Mouse (Mus musculus): ENCODE data around the gene Foxj2.

The Foxj2 gene

DNA sequence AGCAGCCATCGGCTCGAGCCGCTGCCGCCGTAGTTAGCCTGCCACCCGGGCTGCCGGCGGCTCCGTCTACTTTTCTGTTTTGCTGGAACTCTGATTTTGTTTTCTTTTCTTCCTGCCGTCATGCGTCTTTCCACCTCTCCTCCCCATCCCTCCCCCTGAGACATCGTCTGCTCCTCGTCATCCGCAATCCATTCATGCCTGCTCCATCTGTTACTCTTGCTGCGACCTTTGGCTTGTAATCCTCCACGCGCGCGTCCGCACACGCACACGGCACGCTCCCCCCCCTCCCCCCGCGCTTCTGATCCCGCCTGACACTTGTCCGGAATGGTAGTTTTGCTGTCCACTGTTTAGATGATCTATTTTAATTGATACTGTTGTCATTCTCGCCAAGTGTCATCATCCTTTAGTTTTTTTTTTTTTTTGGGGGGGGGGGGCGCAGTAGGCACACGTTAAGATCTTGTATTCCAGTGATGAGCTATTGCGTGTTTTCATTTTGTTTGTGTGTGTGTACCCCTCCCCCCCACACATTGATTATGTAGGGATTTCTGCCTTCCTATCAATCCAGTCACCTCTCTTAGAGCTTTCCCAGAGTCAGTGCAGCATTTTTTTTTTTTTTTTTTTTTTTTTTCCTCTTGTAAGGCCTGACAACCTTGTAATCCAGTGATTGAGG is 55.1 kb downstream of the Foxj2 start:
- DNase-seq, result peak; percentile 35 to 53

DNA sequence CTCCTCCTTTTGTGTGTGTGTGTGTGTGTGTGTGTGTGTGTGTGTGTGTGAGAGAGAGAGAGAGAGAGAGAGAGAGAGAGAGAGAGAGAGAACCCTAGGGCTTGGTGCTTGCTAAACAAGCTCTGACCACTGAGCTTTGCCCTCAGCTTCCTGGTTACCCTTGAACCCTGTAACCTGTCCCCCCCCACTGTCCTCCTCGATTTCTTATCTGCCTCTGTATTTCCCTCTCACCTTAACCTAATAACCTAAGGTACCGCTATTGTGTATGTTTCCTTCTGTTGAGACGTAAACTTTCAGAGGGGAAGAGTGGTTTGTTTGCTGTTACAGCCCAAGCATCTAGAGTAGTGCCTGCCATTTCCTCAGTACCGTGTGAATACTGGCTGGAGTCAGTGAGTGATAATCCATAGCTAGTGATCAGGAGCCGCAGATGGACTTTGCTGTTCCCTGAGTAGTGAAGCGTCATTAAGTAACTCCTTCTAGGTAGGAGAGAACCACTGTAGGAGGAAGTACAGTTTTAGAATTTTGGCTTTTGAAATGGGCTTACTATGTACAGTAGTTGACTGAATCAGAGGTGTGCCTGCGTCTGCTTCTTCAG is 59.5 kb downstream of the Foxj2 start:
- DNase-seq, result no peak

DNA sequence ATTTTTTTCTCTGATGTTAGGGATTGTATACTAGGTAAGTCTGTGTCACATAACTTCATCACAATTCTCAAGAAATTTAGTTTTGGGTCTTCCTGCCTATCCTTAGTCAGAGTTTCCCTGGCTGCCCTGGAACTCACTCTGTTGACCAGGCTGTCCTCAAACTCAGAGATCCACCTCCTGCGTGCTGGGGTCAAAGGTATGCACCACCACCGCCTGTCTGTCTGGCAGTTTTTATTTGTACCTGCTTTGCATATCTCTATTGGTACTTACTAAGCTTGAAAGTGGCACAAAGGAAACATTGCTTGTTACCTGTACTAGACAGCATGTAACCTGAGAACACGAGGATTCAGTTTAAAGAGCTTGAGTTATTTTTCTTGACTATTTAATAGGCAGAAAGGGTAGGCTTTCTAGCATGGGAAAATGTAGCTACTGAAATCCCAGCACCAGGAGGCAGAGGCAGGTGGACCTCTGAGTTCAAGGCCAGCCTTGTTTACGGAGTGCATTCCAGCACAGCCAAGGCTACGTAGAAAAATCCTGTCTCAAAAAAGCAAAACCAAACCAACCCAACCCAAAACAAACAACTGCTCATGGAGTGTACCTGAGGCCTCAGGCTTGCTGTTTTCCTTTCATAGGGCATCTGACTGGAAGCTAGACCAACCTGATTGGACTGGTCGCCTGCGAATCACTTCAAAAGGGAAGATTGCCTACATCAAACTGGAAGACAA is 60.2 kb downstream of the Foxj2 start:
- DNase-seq, result peak; percentile 58 to 62

DNA sequence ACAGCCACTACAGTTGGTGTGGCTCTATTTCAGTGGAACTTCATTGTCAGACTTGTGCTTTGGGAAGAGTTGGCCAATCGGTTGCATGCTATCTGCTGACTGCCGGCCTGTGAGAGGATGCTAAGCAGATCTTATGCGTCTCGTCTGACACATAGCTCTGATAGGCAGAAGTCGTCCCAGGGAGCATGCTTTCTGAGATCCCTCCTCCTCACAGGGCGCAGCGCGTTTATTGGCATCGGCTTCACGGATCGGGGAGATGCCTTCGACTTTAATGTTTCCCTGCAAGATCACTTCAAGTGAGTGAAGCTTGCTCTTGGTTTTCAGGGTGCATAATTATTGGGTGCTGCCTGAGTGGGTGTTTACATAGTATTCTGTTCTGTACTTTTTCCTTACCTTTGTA is 61.6 kb downstream of the Foxj2 start:
- DNase-seq, result no peak

DNA sequence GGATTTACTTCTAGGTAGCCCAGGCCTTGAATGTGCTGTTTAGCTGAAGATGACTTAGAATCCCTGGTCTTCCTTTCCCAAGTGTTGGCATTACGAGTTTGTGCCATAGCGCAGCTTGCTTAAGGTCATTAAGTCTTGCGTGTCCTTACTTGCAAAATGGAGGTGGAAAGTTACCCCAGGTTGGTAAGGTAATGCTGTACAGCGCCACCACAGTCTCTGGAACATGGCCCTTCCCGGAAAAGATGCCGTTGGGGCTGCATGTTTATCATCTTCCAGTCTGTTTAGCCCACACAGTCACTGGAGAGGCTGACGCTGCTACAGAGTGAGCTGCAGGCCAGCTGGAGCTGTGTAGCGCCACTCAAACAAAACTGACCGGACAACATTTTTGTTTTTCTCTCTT is 63.9 kb downstream of the Foxj2 start:
- no peak for DNase-seq

DNA sequence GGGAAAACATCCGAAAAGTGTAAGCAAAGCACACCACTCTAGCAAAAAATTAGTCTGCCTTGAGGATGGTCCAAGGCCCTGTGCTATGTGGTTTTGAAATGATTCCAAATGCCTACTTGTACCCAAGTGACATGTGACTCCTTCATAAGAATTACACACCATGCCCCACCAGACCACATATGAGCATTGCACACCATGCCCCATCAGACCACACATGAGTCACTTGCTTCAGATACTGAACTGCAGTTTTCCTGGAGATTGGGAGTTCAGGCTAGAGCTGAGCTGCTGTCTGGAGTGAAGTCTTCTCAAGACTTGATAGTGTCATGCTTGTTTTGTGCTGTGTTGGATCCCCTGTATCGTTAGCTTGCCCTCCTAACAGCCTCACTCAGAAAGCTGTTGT is 69.9 kb downstream of the Foxj2 start:
- no peak for DNase-seq

DNA sequence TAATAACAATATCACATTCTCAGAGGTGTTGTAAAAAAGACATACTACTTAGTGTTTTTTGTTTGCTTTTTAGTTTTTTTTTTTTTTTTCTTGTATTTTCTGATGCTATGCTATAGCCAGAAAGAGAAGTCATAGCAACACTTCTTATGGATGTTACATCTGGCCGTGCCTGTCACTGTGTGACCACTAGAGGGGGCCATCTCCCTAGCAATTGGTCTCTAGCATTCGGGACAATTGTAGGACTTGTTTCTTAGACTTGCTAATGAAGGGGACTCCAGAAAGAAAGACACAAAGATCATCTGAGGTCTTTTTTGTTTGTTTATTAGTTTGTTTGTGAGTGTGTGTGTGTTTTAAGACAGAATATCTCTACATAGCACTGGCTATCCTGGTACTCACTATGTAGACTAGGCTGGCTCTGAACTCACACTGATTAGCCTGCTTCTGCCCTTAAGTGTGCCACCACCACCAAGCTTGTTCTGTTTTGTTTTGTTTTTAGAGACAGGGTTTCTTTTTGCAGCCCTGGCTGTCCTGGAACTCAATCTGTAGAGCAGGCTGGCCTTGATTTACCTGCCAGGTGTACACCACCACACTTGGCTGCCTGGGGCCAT is 72.8 kb downstream of the Foxj2 start:
- DNase-seq, result peak; percentile 41 to 83

Measured in kidney, postnatal 36 days (tissue).